Mouse (Mus musculus) E14TG2a.4 (cell line): Measurements from ENCODE around the gene Nr1h2.

Experiments
- CTCF ChIP-seq: conservative IDR thresholded peaks from 2 replicates; pipeline ENCODE4 v1.5.1; 2014; ENCODE audit warnings: low read length
- NANOG ChIP-seq: IDR thresholded peaks from 2 replicates; pipeline ENCODE4 v1.6.1; 2014; ENCODE audit warnings: borderline replicate concordance, low read length, mixed read lengths

DNA sequence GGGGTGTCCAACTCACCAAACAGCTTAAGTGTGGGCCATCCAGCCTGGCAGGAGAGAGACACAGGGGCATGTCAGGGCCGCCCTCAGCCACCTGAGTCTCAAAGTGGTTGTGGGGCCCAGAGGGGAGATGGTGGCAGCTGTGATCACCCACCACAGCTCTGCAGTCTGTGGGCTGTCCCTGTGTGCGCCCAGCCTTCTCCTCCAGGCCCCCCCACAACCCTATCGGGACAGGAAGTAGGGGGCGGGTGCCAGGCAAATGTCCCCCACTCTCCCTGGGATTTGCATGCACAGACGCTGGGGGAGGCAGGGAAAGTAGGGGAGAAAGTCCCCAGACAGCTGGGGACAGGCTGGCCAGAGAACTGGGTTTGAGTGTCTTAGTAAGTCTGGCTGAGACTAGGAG is 22.5 kb downstream of the Nr1h2 start:
- TF ChIP-seq CTCF (no peak), NANOG (no peak)
